ENCODE assay signal across 8 mouse cellular contexts in the genomic region with DNA sequence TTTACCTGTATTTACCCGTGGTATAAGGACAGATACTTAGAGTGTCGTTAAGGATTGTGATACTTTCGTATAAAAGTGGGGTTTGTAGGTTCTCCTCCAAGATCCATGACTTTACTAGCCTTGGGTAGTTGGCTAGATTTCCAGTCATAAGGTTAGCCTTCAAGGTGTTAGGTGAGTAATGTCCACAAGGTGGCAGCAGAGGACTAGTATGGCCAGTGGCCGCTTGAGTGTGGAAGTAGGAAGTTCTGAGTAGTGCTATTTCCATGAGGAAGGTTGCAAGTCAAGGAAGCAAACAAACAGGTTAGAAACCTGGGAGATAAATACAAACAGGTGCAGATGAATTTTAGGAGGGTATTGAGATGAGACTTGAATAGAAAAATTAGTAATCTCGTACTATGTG.
A peak's percentile ranks its signal among the peaks of the same experiment; 100 is the strongest.
DNase-seq lines count a peak whose midpoint lies in the region; ATAC-seq and TF ChIP-seq lines count a peak whose summit lies in the region.

No protein-coding gene starts in this region.

- no peak for TF ChIP-seq POLR2A in brain, embryonic 14.5 days (IDR thresholded peaks at IDR 0.05; ENCODE audit: borderline replicate concordance, extremely low read depth, insufficient read depth, insufficient read length, poor library complexity, severe bottlenecking)
- no peak for TF ChIP-seq POLR2A in liver, adult 2 months (IDR thresholded peaks at IDR 0.05; ENCODE audit: extremely low read depth, insufficient read depth, low read length)

- H3K9ac ChIP-seq in heart, embryonic 13.5 days: no peak overlapping the region
- no peak overlapping the region for H3K9ac ChIP-seq in kidney, postnatal 0 days (ENCODE audit: low read depth, low read length)
- no peak overlapping the region for H3K9ac ChIP-seq in liver, adult 2 months (ENCODE audit: low read depth, low read length)

- no peaks in the 10 kb centered on the region for H3K79me2 ChIP-seq in liver, adult 2 months (ENCODE audit: control insufficient read depth, insufficient read depth, low read length)

- H3K36me3 ChIP-seq in heart, embryonic 13.5 days: no peaks in the 10 kb centered on the region
- no peaks in the 10 kb centered on the region for H3K36me3 ChIP-seq in kidney, postnatal 0 days (ENCODE audit: insufficient read depth, low read length)
- no peaks in the 10 kb centered on the region for H3K36me3 ChIP-seq in liver, adult 2 months (ENCODE audit: control insufficient read depth, insufficient read depth, low read length)

- peak overlapping the region; percentile 34 for H3K4me3 ChIP-seq in heart, embryonic 13.5 days
- no peak overlapping the region for H3K4me3 ChIP-seq in kidney, postnatal 0 days (replicated peaks; ENCODE audit: low read depth, low read length)
- H3K4me3 ChIP-seq in liver, adult 2 months (ENCODE audit: insufficient read depth, low read depth, low read length): no peak overlapping the region

- ATAC-seq in CD4-positive, CD25-positive, alpha-beta regulatory T cell, adult 4 months: peak; percentile 53
- ATAC-seq in erythroblast, adult 5-6 weeks (replicated peaks; ENCODE audit: low FRiP score, poor library complexity, severe bottlenecking): peak; percentile 64; the same call in 1 of the 2 replicates
- ATAC-seq in heart, embryonic 13.5 days (ENCODE audit: extremely low read depth, insufficient number of reproducible peaks, low FRiP score, low TSS enrichment): no peak
- peak; percentile 68; the same call in 1 of the 2 replicates for ATAC-seq in kidney, postnatal 0 days (replicated peaks; ENCODE audit: low FRiP score, low read depth)

- H3K4me1 ChIP-seq in heart, embryonic 13.5 days: peaks cover 10% of the 10 kb centered on the region; the same call in 1 of the 2 replicates
- H3K4me1 ChIP-seq in kidney, postnatal 0 days (replicated peaks; ENCODE audit: insufficient read depth, low read length): peaks cover 8% of the 10 kb centered on the region; the same call in 1 of the 2 replicates
- H3K4me1 ChIP-seq in liver, adult 2 months (ENCODE audit: control insufficient read depth, insufficient read depth, low read length): no peaks in the 10 kb centered on the region

- H3K9me3 ChIP-seq in heart, embryonic 13.5 days: no peaks in the 10 kb centered on the region
- H3K9me3 ChIP-seq in kidney, postnatal 0 days (replicated peaks; ENCODE audit: low read length): no peaks in the 10 kb centered on the region

- 6% methylated on average over 5 of the region's 5 CpGs for WGBS in heart, embryonic 13.5 days
- 4% methylated on average over 5 of the region's 5 CpGs for WGBS in kidney, postnatal 0 days
- 4% methylated on average over 5 of the region's 5 CpGs for WGBS in liver, adult 2 months

- no peak overlapping the region for H3K27ac ChIP-seq in heart, embryonic 13.5 days (replicated peaks)
- no peak overlapping the region for H3K27ac ChIP-seq in kidney, postnatal 0 days
- no peak overlapping the region for H3K27ac ChIP-seq in liver, adult 2 months (replicated peaks; ENCODE audit: insufficient read depth, low read depth, low read length)

- H3K27me3 ChIP-seq in heart, embryonic 13.5 days (replicated peaks): peaks cover 25% of the 10 kb centered on the region
- H3K27me3 ChIP-seq in kidney, postnatal 0 days (ENCODE audit: insufficient read depth, low read length): no peaks in the 10 kb centered on the region
- H3K27me3 ChIP-seq in liver, adult 2 months (ENCODE audit: control insufficient read depth, insufficient read depth, low read length): no peaks in the 10 kb centered on the region

- peak overlapping the region; percentile 64 for H3K4me2 ChIP-seq in heart, embryonic 13.5 days
- H3K4me2 ChIP-seq in kidney, postnatal 0 days (ENCODE audit: low read length): peak overlapping the region; percentile 52

- TF ChIP-seq CTCF in brain, embryonic 14.5 days (IDR thresholded peaks at IDR 0.05; ENCODE audit: borderline replicate concordance, extremely low read depth, insufficient read depth, insufficient read length): peak; percentile 88; the same call in 1 of the 2 replicates
- TF ChIP-seq CTCF in kidney, postnatal 0 days (IDR thresholded peaks at IDR 0.05; ENCODE audit: low read depth): peak; percentile 93
- TF ChIP-seq CTCF in liver, adult 2 months (IDR thresholded peaks at IDR 0.05; ENCODE audit: low read depth, low read length): peak; percentile 69; the same call in 1 of the 2 replicates

- DNase-seq in brain, embryonic 14.5 days (ENCODE audit: low read depth): peak; percentile 91
- peak; percentile 94 for DNase-seq in kidney, postnatal 0 days (ENCODE audit: low spot score)
- peak; percentile 58 for DNase-seq in liver, adult 2 months (ENCODE audit: extremely low read depth, low read depth, low spot score)
- peak; percentile 76 for DNase-seq in neural tube, embryonic 10.5 days (ENCODE audit: extremely low spot score, low spot score)
- peak; percentile 38 for DNase-seq in telencephalon, adult 2 months (ENCODE audit: low read depth, low spot score)

Comparison
In these comparisons a context has a peak if more than half of its experiments do, and no peak if none do; other contexts are left out.
1. DNase-seq: peak in every context shown above with its lines; median percentile 94 in kidney, postnatal 0 days; 91 in brain, embryonic 14.5 days; 76 in neural tube, embryonic 10.5 days; 58 in liver, adult 2 months; 38 in telencephalon, adult 2 months.